Mouse (Mus musculus) intestine, postnatal 0 days (tissue): ENCODE results near the gene Rxra. TPM values are rescaled to one million over a fixed set of nuclear protein-coding genes. Genes with fewer than 3 reads are reported as not detected.

ENCODE experiments used
- ATAC-seq: fragments of 200-750 bp; cut with Nextera tagmentation; 2 replicates; pipeline ENCODE4 v1.8.0; 2017; ENCODE audit warnings: mild to moderate bottlenecking, moderate TSS enrichment, moderate library complexity
- H3K27ac ChIP-seq: fragments of 300-500 bp; sonication (generic); 2 replicates; pipeline ENCODE4 v1.5.1; 2014; ENCODE audit warnings: mild to moderate bottlenecking, low read depth, low read length, moderate library complexity
- H3K27me3 ChIP-seq: fragments of 300-500 bp; sonication (generic); replicated peaks from 2 replicates; pipeline ENCODE4 v1.6.1; 2014; ENCODE audit warnings: low read length, mixed read lengths; ENCODE audit not compliant: control insufficient read depth, insufficient read depth
- H3K36me3 ChIP-seq: fragments of 300-500 bp; sonication (generic); 2 replicates; pipeline ENCODE4 v1.6.1; 2014; ENCODE audit warnings: mild to moderate bottlenecking, moderate library complexity; ENCODE audit not compliant: control insufficient read depth, insufficient read depth
- H3K4me1 ChIP-seq: fragments of 300-500 bp; sonication (generic); replicated peaks from 2 replicates; pipeline ENCODE4 v1.6.1; 2014; ENCODE audit warnings: antibody characterized with exemption, low read length, mixed read lengths; ENCODE audit not compliant: control insufficient read depth, insufficient read depth
- H3K4me2 ChIP-seq: fragments of 300-500 bp; sonication (generic); replicated peaks from 2 replicates; pipeline ENCODE4 v1.6.1; 2014; ENCODE audit warnings: low read depth, mild to moderate bottlenecking, moderate library complexity
- H3K4me3 ChIP-seq: fragments of 300-500 bp; sonication (generic); 2 replicates; pipeline ENCODE4 v1.5.1; 2014; ENCODE audit warnings: low read depth, low read length
- H3K9ac ChIP-seq: fragments of 300-500 bp; sonication (generic); 2 replicates; pipeline ENCODE4 v1.6.1; 2014; ENCODE audit warnings: mild to moderate bottlenecking, low read depth, low read length
- H3K9me3 ChIP-seq: fragments of 300-500 bp; sonication (generic); 2 replicates; pipeline ENCODE4 v1.6.1; 2016; ENCODE audit warnings: mixed run types; ENCODE audit not compliant: control insufficient read depth
- CTCF ChIP-seq: sonication (generic); IDR thresholded peaks from 2 replicates; pipeline ENCODE4 v1.5.1; 2016; ENCODE audit warnings: low read depth, mild to moderate bottlenecking, control low read depth, antibody characterized with exemption, moderate library complexity
- WGBS: fragments of 180-500 bp; shearing (Covaris S2); extraction: QIAGEN DNeasy Blood & Tissue Kit; methylation state at CpG from one replicate; pipeline ENCODE4 v1.1.7; 2014; 5-methylcytosine and 5-hydroxymethylcytosine counted together
- polyA plus RNA-seq: library from polyadenylated mRNA; unstranded; fragments of >200 nt; fragmentation: Nextera tagmentation; extraction: Ambion mirVana; gene quantifications from 2 replicates; pipeline ENCODE4 v1.2.1, GENCODE M21; 2015

Rxra gene
- polyA plus RNA-seq, 1 experiment from 2014 or later, result 9.0 TPM

- 53% methylated on average over 3 of the region's 3 CpGs for WGBS
- no peaks in the 10 kb centered on the region for H3K9me3 ChIP-seq
- H3K4me2 ChIP-seq, result peak overlapping the region; percentile 21; the same call in 1 of the 2 replicates
- no peak overlapping the region for H3K4me3 ChIP-seq
- H3K36me3 ChIP-seq, result no peaks in the 10 kb centered on the region
- ATAC-seq, result no peak
- H3K27ac ChIP-seq, result 0 out of 2 replicates have a peak overlapping the region, but pooled peaks have one; percentile 0
- H3K27me3 ChIP-seq, result no peaks in the 10 kb centered on the region
- no peak for TF ChIP-seq CTCF
- H3K4me1 ChIP-seq, result peaks cover 45% of the 10 kb centered on the region
- no peak overlapping the region for H3K9ac ChIP-seq
Observed at GRCm38 (mm10) chr2:27713378-27713777, 37.1 kb downstream of the Rxra start.

- Histone ChIP-seq H3K9me3 (no peaks in the 10 kb centered on the region), H3K36me3 (no peaks in the 10 kb centered on the region), H3K4me1 (peaks cover 52% of the 10 kb centered on the region), H3K27me3 (no peaks in the 10 kb centered on the region), H3K4me3 (no peak overlapping the region), H3K4me2 (no peak overlapping the region), H3K9ac (no peak overlapping the region), H3K27ac (no peak overlapping the region)
- no peak for ATAC-seq
- 91% methylated on average over 5 of the region's 5 CpGs for WGBS
- TF ChIP-seq CTCF, result no peak
Observed at GRCm38 (mm10) chr2:27714131-27714530, 37.9 kb downstream of the Rxra start.

GRCm38 (mm10) chr2:27715221-27715620 lies 39.0 kb downstream of the Rxra start:
- Histone ChIP-seq H3K9me3 (no peaks in the 10 kb centered on the region), H3K27ac (no peak overlapping the region), H3K27me3 (no peaks in the 10 kb centered on the region), H3K9ac (no peak overlapping the region), H3K4me2 (no peak overlapping the region), H3K4me1 (peaks cover 62% of the 10 kb centered on the region), H3K36me3 (no peaks in the 10 kb centered on the region), H3K4me3 (no peak overlapping the region)
- ATAC-seq, result peak; percentile 64
- WGBS, result 28% methylated on average over 4 of the region's 4 CpGs
- TF ChIP-seq CTCF, result no peak

GRCm38 (mm10) chr2:27716339-27716738 lies 40.1 kb downstream of the Rxra start:
- Histone ChIP-seq H3K9me3 (no peaks in the 10 kb centered on the region), H3K4me1 (peaks cover 59% of the 10 kb centered on the region), H3K27me3 (no peaks in the 10 kb centered on the region), H3K4me2 (no peak overlapping the region), H3K36me3 (no peaks in the 10 kb centered on the region), H3K27ac (no peak overlapping the region), H3K9ac (no peak overlapping the region), H3K4me3 (no peak overlapping the region)
- no peak for ATAC-seq
- WGBS, result 82% methylated on average over 3 of the region's 3 CpGs
- TF ChIP-seq CTCF, result no peak

GRCm38 (mm10) chr2:27718191-27718590 lies 42.0 kb downstream of the Rxra start:
- no peak overlapping the region for H3K27ac ChIP-seq

GRCm38 (mm10) chr2:27719601-27720000 lies 43.4 kb downstream of the Rxra start:
- H3K9ac ChIP-seq, result no peak overlapping the region
- WGBS, result 49% methylated on average over 10 of the region's 10 CpGs
- TF ChIP-seq CTCF, result no peak

More at GRCm38 (mm10) chr2:27718191-27718590, 42.0 kb downstream of the Rxra start:
- Histone ChIP-seq H3K4me2 (0 out of 2 replicates have a peak overlapping the region, but pooled peaks have one; percentile 21), H3K4me3 (no peak overlapping the region), H3K27me3 (no peaks in the 10 kb centered on the region), H3K4me1 (peaks cover 49% of the 10 kb centered on the region), H3K9ac (peak overlapping the region; percentile 17; the same call in 1 of the 2 replicates), H3K36me3 (no peaks in the 10 kb centered on the region), H3K9me3 (no peaks in the 10 kb centered on the region)
- peak; percentile 80 for ATAC-seq
- no peak for TF ChIP-seq CTCF

GRCm38 (mm10) chr2:27721611-27722010 lies 45.4 kb downstream of the Rxra start:
- 96% methylated on average over 4 of the region's 4 CpGs for WGBS
- no peak for ATAC-seq
- no peaks in the 10 kb centered on the region for H3K27me3 ChIP-seq
- H3K9me3 ChIP-seq, result no peaks in the 10 kb centered on the region
- no peak overlapping the region for H3K4me3 ChIP-seq
- 0 out of 2 replicates have a peak, but pooled peaks cover 3% of the 10 kb centered on the region for H3K36me3 ChIP-seq
- no peak overlapping the region for H3K9ac ChIP-seq
- H3K27ac ChIP-seq, result no peak overlapping the region
- H3K4me1 ChIP-seq, result peaks cover 25% of the 10 kb centered on the region
- TF ChIP-seq CTCF, result no peak
- H3K4me2 ChIP-seq, result no peak overlapping the region

More at GRCm38 (mm10) chr2:27719601-27720000, 43.4 kb downstream of the Rxra start:
- H3K36me3 ChIP-seq, result no peaks in the 10 kb centered on the region
- peaks cover 41% of the 10 kb centered on the region for H3K4me1 ChIP-seq
- H3K9me3 ChIP-seq, result no peaks in the 10 kb centered on the region
- no peak overlapping the region for H3K4me3 ChIP-seq
- no peak overlapping the region for H3K27ac ChIP-seq
- no peak for ATAC-seq
- no peaks in the 10 kb centered on the region for H3K27me3 ChIP-seq
- no peak overlapping the region for H3K4me2 ChIP-seq
